Mouse (Mus musculus) liver, postnatal 0 days (tissue): ENCODE measurements around the gene Ptges2.

Experiments
- CTCF ChIP-seq: sonication (generic); IDR thresholded peaks from 2 replicates; pipeline ENCODE4 v1.5.1; 2016; ENCODE audit warnings: antibody characterized with exemption, low read depth
- EP300 ChIP-seq: IDR thresholded peaks from 2 replicates; pipeline ENCODE4 v1.6.1; 2016; ENCODE audit warnings: antibody characterized with exemption, low read depth, mild to moderate bottlenecking

DNA sequence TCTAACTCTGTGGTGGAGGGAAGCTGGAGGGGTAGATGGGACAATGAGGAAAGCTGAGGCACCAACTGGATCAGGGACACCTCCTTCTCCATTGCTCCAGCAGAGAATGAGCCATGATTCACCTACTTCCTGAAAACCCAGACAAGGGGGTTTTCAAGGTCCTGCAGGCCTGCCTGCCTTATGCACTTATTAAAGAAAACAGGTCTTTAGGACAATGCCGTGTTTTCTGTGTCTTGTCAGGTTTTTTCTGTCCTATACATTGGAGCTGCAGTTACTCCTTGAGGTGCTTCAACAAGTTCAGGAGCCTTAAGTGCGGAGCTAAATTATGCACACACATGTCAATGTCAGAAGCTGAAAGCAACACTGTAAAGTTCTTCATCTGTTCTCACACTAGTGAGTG lies 45.9 kb downstream of the Ptges2 start:
- TF ChIP-seq CTCF (no peak), EP300 (no peak)
